In genomic region chr8:111597310-111597709, GRCm38 (mm10) we compare ENCODE assay signal across 8 mouse cellular contexts. TPM values are rescaled to one million over a fixed set of nuclear protein-coding genes. Genes with fewer than 3 reads are reported as not detected.
A peak's percentile ranks its signal among the peaks of the same experiment; 100 is the strongest.
DNase-seq lines count a peak whose midpoint lies in the region; ATAC-seq and TF ChIP-seq lines count a peak whose summit lies in the region.

No protein-coding gene starts in this region.

- WGBS in intestine, postnatal 0 days, result 0% methylated on average over 1 of the region's 1 CpGs

- peak overlapping the region; percentile 1; the same call in 1 of the 2 replicates for H3K4me2 ChIP-seq in intestine, postnatal 0 days (replicated peaks; ENCODE audit: low read depth)

- H3K36me3 ChIP-seq in intestine, postnatal 0 days (ENCODE audit: control insufficient read depth, insufficient read depth), result no peaks in the 10 kb centered on the region

- no peaks in the 10 kb centered on the region for H3K9me3 ChIP-seq in intestine, postnatal 0 days (ENCODE audit: control insufficient read depth)

- peaks cover 21% of the 10 kb centered on the region for H3K4me1 ChIP-seq in intestine, postnatal 0 days (replicated peaks; ENCODE audit: control insufficient read depth, insufficient read depth, low read length)

- no peak for DNase-seq in layer of hippocampus, adult 2 months (ENCODE audit: low spot score in 2 of 2)
- DNase-seq in layer of hippocampus, adult 9-10 months (ENCODE audit: low spot score), result no peak
- DNase-seq in embryo, embryonic 9.5 days (ENCODE audit: extremely low spot score), result peak; percentile 10
- peak; percentile 30 for DNase-seq in naive thymus-derived CD4-positive, alpha-beta T cell, adult 2 months (ENCODE audit: low read depth)
- DNase-seq in urinary bladder, postnatal 25 days (ENCODE audit: low spot score), result no peak
- no peak for DNase-seq in spleen, postnatal 14 days (ENCODE audit: low spot score in 2 of 2)
- DNase-seq in spleen, adult 18-20 months, result no peak

- no peak overlapping the region for H3K4me3 ChIP-seq in layer of hippocampus, adult 2 months
- H3K4me3 ChIP-seq in intestine, postnatal 0 days (ENCODE audit: low read depth, low read length), result no peak overlapping the region

- peak; percentile 79 for ATAC-seq in intestine, postnatal 0 days

- peak overlapping the region; percentile 43; the same call in 1 of the 2 replicates for H3K27ac ChIP-seq in layer of hippocampus, adult 2 months
- H3K27ac ChIP-seq in intestine, postnatal 0 days (ENCODE audit: low read depth, low read length), result peak overlapping the region; percentile 71

- TF ChIP-seq CTCF in layer of hippocampus, adult 2 months (conservative IDR thresholded peaks at IDR 0.05), result no peak
- TF ChIP-seq CTCF in intestine, postnatal 0 days (IDR thresholded peaks at IDR 0.05; ENCODE audit: low read depth), result no peak

- H3K9ac ChIP-seq in intestine, postnatal 0 days (ENCODE audit: low read depth, low read length), result no peak overlapping the region

- H3K27me3 ChIP-seq in intestine, postnatal 0 days (replicated peaks; ENCODE audit: control insufficient read depth, insufficient read depth, low read length), result no peaks in the 10 kb centered on the region

RNA-seq across cellular contexts. Expression of gene Ldhd, which starts 32.9 kb away (rescaled TPM):
- total RNA-seq in layer of hippocampus, adult 2 months (2021), result 1 to 10 TPM; 6.8 to 7.8 TPM
- 5.8 and 6.5 TPM in 2 replicates for polyA plus RNA-seq in intestine, postnatal 0 days (2015; fragmentation: Nextera tagmentation; extraction: Ambion mirVana)

RNA-seq across cellular contexts. Expression of gene Zfp1, which starts 45.9 kb away (rescaled TPM):
- total RNA-seq in layer of hippocampus, adult 2 months (2021), result 10 to 100 TPM; 24.0 to 25.1 TPM
- 6.9 and 7.8 TPM in 2 replicates for polyA plus RNA-seq in intestine, postnatal 0 days (2015; fragmentation: Nextera tagmentation; extraction: Ambion mirVana)

Comparison
In these comparisons a context has a peak if more than half of its experiments do, and no peak if none do; other contexts are left out.
1. DNase-seq: peak in embryo, embryonic 9.5 days (single experiment) and naive thymus-derived CD4-positive, alpha-beta T cell, adult 2 months (single experiment); none in layer of hippocampus, adult 2 months (0 of 2), layer of hippocampus, adult 9-10 months (single experiment), urinary bladder, postnatal 25 days (single experiment), spleen, postnatal 14 days (0 of 2) and spleen, adult 18-20 months (0 of 2).